Mouse (Mus musculus) heart, embryonic 16.5 days (tissue): ENCODE data around the gene Smarca5. TPM values are rescaled to one million over a fixed set of nuclear protein-coding genes. Genes with fewer than 3 reads are reported as not detected.

ENCODE experiments used
- polyA plus RNA-seq: library from polyadenylated mRNA; unstranded; fragments of >200 nt; fragmentation: Nextera tagmentation; extraction: Ambion mirVana; gene quantifications from 2 replicates; pipeline ENCODE4 v1.2.1, GENCODE M21; 2015

Gene Smarca5
- polyA plus RNA-seq, 1 experiment from 2014 or later: 35.6 TPM

Other genes starting within 250 kb of the Smarca5 start
- gene Gypa, start 245.7 kb downstream of the Smarca5 start, polyA plus RNA-seq: 13.7 and 15.9 TPM in 2 replicates
- gene Frem3, start 128.4 kb downstream of the Smarca5 start, polyA plus RNA-seq: 0.28 and 0.34 TPM in 2 replicates
- gene Gab1, start 141.0 kb upstream of the Smarca5 start, polyA plus RNA-seq: 30.4 and 32.3 TPM in 2 replicates